Mouse (Mus musculus): Measurements from ENCODE around the gene Mnat1. TPM values are rescaled to one million over a fixed set of nuclear protein-coding genes. Genes with fewer than 3 reads are reported as not detected.
"Not testable (repeated sequence)": the region's sequence is repeated elsewhere in the genome, so short reads cannot be mapped to it uniquely, and the experiment has no call there.

Gene Mnat1
- polyA plus RNA-seq, 1 experiment, result 30.9 TPM

DNA sequence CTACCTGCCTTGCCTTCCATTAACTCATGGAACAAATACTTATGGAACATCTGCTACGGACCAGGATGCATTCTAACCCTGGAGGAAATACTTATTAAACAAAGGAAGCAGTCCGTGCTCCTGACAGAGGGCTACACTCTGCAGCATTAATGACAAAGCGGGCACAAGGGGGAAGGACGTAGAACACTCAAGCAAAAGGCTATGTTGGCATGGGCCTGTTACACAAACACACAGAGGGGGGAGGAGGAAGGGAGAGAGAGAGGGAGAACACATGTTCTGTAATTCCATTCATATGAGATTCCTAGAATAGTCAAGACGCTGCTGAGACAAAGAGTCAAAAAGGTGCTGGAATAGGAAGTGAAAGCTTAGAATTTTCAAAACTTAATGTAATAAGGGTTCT, 35.0 kb upstream of the Mnat1 start:
- no peak overlapping the region for H3K4me3 ChIP-seq (ENCODE audit: insufficient read depth, poor library complexity, severe bottlenecking)
- H3K36me3 ChIP-seq (ENCODE audit: control insufficient read depth, insufficient read depth), result no peaks in the 10 kb centered on the region
- no peak for TF ChIP-seq CEBPB (IDR thresholded peaks at IDR 0.05; ENCODE audit: low read depth)
- no peak for TF ChIP-seq MYOD1 (IDR thresholded peaks at IDR 0.05; ENCODE audit: control insufficient read depth, insufficient read length, low read depth)
- TF ChIP-seq MAX (IDR thresholded peaks at IDR 0.05), result no peak
- no peaks in the 10 kb centered on the region for H3K27me3 ChIP-seq (ENCODE audit: control insufficient read depth, insufficient read depth, insufficient read length)
- no peak overlapping the region for H3ac ChIP-seq (ENCODE audit: control insufficient read depth, insufficient read length, low read depth)
- H3K79me2 ChIP-seq (ENCODE audit: control insufficient read depth, insufficient read depth), result no peaks in the 10 kb centered on the region
- no peaks in the 10 kb centered on the region for H3K79me3 ChIP-seq (ENCODE audit: low read depth)

DNA sequence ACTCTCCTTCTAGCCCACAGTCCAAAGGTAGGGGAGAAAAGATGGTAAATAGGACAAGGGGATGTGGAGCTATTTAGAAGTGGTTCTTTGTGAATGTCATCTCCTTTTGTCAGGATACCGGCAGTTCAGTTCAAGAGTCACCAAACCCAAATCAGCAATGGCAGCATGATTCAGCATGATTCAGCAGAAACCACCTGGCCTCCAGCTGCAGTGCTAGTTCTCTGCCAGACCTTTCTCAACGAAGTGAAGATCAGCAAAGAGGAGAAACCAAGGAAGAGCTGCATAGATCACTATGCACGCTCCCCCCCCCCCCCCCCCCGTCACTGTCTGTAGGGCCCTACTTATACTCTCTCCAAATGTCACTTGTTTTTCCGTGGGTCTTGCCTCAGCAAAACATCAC, 34.6 kb upstream of the Mnat1 start:
- no peaks in the 10 kb centered on the region for H3K36me3 ChIP-seq (ENCODE audit: control insufficient read depth, insufficient read depth)
- no peaks in the 10 kb centered on the region for H3K27me3 ChIP-seq (ENCODE audit: control insufficient read depth, insufficient read depth, insufficient read length)
- no peaks in the 10 kb centered on the region for H3K79me2 ChIP-seq (ENCODE audit: control insufficient read depth, insufficient read depth)
- H3ac ChIP-seq (ENCODE audit: control insufficient read depth, insufficient read length, low read depth), result no peak overlapping the region
- no peaks in the 10 kb centered on the region for H3K79me3 ChIP-seq (ENCODE audit: low read depth)
- TF ChIP-seq USF1 (IDR thresholded peaks at IDR 0.05; ENCODE audit: low read depth) (no peak), CTCF (IDR thresholded peaks at IDR 0.05; ENCODE audit: control insufficient read depth, insufficient read depth, insufficient read length) (no peak), MAX (IDR thresholded peaks at IDR 0.05) (no peak), CEBPB (IDR thresholded peaks at IDR 0.05; ENCODE audit: low read depth) (no peak), MYOD1 (IDR thresholded peaks at IDR 0.05; ENCODE audit: control insufficient read depth, insufficient read length, low read depth) (peak; percentile 62), FOSL1 (IDR thresholded peaks at IDR 0.05; ENCODE audit: insufficient read depth, low read length, poor library complexity, severe bottlenecking) (no peak), MYOG (IDR thresholded peaks at IDR 0.05; ENCODE audit: control insufficient read depth, extremely low read depth, insufficient read length) (no peak)
- no peak overlapping the region for H3K4me3 ChIP-seq (ENCODE audit: insufficient read depth, poor library complexity, severe bottlenecking)

GRCm38 (mm10) chr12:73090672-73091335, 32.7 kb upstream of the Mnat1 start:
- Histone ChIP-seq H3K4me3 (ENCODE audit: insufficient read depth, poor library complexity, severe bottlenecking) (no peak overlapping the region), H3K27me3 (ENCODE audit: control insufficient read depth, insufficient read depth, insufficient read length) (no peaks in the 10 kb centered on the region), H3K36me3 (ENCODE audit: control insufficient read depth, insufficient read depth) (no peaks in the 10 kb centered on the region), H3K79me2 (ENCODE audit: control insufficient read depth, insufficient read depth) (no peaks in the 10 kb centered on the region), H3ac (ENCODE audit: control insufficient read depth, insufficient read length, low read depth) (no peak overlapping the region), H3K79me3 (ENCODE audit: low read depth) (no peaks in the 10 kb centered on the region)
- no peak for TF ChIP-seq CEBPB (IDR thresholded peaks at IDR 0.05; ENCODE audit: low read depth)
- TF ChIP-seq CTCF (IDR thresholded peaks at IDR 0.05; ENCODE audit: control insufficient read depth, insufficient read depth, insufficient read length), result no peak
- TF ChIP-seq MYOG (IDR thresholded peaks at IDR 0.05; ENCODE audit: control insufficient read depth, extremely low read depth, insufficient read length), result no peak

GRCm38 (mm10) chr12:73094189-73094588, 29.3 kb upstream of the Mnat1 start:
- Histone ChIP-seq H3K4me3 (ENCODE audit: insufficient read depth, poor library complexity, severe bottlenecking) (no peak overlapping the region), H3ac (ENCODE audit: control insufficient read depth, insufficient read length, low read depth) (no peak overlapping the region), H3K79me3 (ENCODE audit: low read depth) (no peaks in the 10 kb centered on the region), H3K79me2 (ENCODE audit: control insufficient read depth, insufficient read depth) (no peaks in the 10 kb centered on the region), H3K27me3 (ENCODE audit: control insufficient read depth, insufficient read depth, insufficient read length) (no peaks in the 10 kb centered on the region), H3K36me3 (ENCODE audit: control insufficient read depth, insufficient read depth) (peaks cover 11% of the 10 kb centered on the region)
- TF ChIP-seq MYOD1 (IDR thresholded peaks at IDR 0.05; ENCODE audit: control insufficient read depth, insufficient read length, low read depth), result no peak
- TF ChIP-seq MYOG (IDR thresholded peaks at IDR 0.05; ENCODE audit: control insufficient read depth, extremely low read depth, insufficient read length), result no peak
- TF ChIP-seq FOSL1 (IDR thresholded peaks at IDR 0.05; ENCODE audit: insufficient read depth, low read length, poor library complexity, severe bottlenecking), result no peak
- TF ChIP-seq USF1 (IDR thresholded peaks at IDR 0.05; ENCODE audit: low read depth), result no peak
- TF ChIP-seq MAX (IDR thresholded peaks at IDR 0.05), result no peak
- no peak for TF ChIP-seq CTCF (IDR thresholded peaks at IDR 0.05; ENCODE audit: control insufficient read depth, insufficient read depth, insufficient read length)
- no peak for TF ChIP-seq CEBPB (IDR thresholded peaks at IDR 0.05; ENCODE audit: low read depth)

- H3ac ChIP-seq (ENCODE audit: control insufficient read depth, insufficient read length, low read depth), result no peak overlapping the region
These were observed 28.9 kb upstream of the Mnat1 start for GRCm38 (mm10) chr12:73094605-73095004.

DNA sequence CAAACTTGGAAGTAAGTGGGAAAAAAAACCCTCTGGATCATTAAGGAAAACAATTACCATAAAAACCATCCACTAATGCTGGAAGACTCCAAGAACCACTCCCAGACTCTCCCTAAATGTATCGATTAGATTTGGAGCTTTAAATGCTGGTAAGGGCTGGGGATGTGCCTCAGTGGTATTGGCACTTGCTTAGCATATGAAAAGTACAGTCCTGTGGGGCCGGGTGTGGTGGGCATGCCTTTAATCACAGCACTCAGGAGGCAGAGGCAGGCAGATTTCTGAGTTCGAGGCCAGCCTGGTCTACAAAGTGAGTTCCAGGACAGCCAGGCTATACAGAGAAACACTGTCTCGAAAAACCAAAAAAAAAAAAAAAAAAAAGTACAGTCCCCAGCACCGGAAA, 27.3 kb upstream of the Mnat1 start:
- Histone ChIP-seq H3K36me3 (ENCODE audit: control insufficient read depth, insufficient read depth) (peaks cover 28% of the 10 kb centered on the region), H3K79me2 (ENCODE audit: control insufficient read depth, insufficient read depth) (peaks cover 12% of the 10 kb centered on the region)
- not testable (repeated sequence) for H3K79me3 ChIP-seq (ENCODE audit: low read depth); H3ac ChIP-seq (ENCODE audit: control insufficient read depth, insufficient read length, low read depth); H3K27me3 ChIP-seq (ENCODE audit: control insufficient read depth, insufficient read depth, insufficient read length); H3K4me3 ChIP-seq (ENCODE audit: insufficient read depth, poor library complexity, severe bottlenecking)

More at GRCm38 (mm10) chr12:73094605-73095004, 28.9 kb upstream of the Mnat1 start:
- Histone ChIP-seq H3K27me3 (ENCODE audit: control insufficient read depth, insufficient read depth, insufficient read length) (no peaks in the 10 kb centered on the region), H3K36me3 (ENCODE audit: control insufficient read depth, insufficient read depth) (peaks cover 13% of the 10 kb centered on the region), H3K79me3 (ENCODE audit: low read depth) (no peaks in the 10 kb centered on the region), H3K79me2 (ENCODE audit: control insufficient read depth, insufficient read depth) (no peaks in the 10 kb centered on the region), H3K4me3 (ENCODE audit: insufficient read depth, poor library complexity, severe bottlenecking) (no peak overlapping the region)
- TF ChIP-seq USF1 (IDR thresholded peaks at IDR 0.05; ENCODE audit: low read depth), result no peak
- no peak for TF ChIP-seq MAX (IDR thresholded peaks at IDR 0.05)
- no peak for TF ChIP-seq CEBPB (IDR thresholded peaks at IDR 0.05; ENCODE audit: low read depth)
- TF ChIP-seq CTCF (IDR thresholded peaks at IDR 0.05; ENCODE audit: control insufficient read depth, insufficient read depth, insufficient read length), result no peak

Data from C2C12 (cell line).